Mouse (Mus musculus) kidney, embryonic 15.5 days (tissue): Measurements from ENCODE around the gene Slc36a2. TPM values are rescaled to one million over a fixed set of nuclear protein-coding genes. Genes with fewer than 3 reads are reported as not detected.

Experiments
- ATAC-seq: fragments of 200-750 bp; cut with Nextera tagmentation; replicated peaks from 2 replicates; pipeline ENCODE4 v1.8.0; 2017; ENCODE audit warnings: moderate TSS enrichment; ENCODE audit not compliant: low FRiP score
- H3K27ac ChIP-seq: fragments of 300-500 bp; sonication (generic); 2 replicates; pipeline ENCODE4 v1.5.1; 2015; ENCODE audit warnings: mild to moderate bottlenecking, inconsistent platforms
- H3K27me3 ChIP-seq: fragments of 300-500 bp; sonication (generic); 2 replicates; pipeline ENCODE4 v1.6.1; 2015; ENCODE audit warnings: inconsistent platforms
- H3K36me3 ChIP-seq: fragments of 300-500 bp; sonication (generic); 2 replicates; pipeline ENCODE4 v1.6.1; 2015; ENCODE audit warnings: inconsistent platforms
- H3K4me1 ChIP-seq: fragments of 300-500 bp; sonication (generic); 2 replicates; pipeline ENCODE4 v1.6.1; 2015; ENCODE audit warnings: inconsistent platforms
- H3K4me2 ChIP-seq: fragments of 300-500 bp; sonication (generic); 2 replicates; pipeline ENCODE4 v1.6.1; 2015; ENCODE audit warnings: moderate library complexity, mild to moderate bottlenecking, inconsistent platforms
- H3K4me3 ChIP-seq: fragments of 300-500 bp; sonication (generic); replicated peaks from 2 replicates; pipeline ENCODE4 v1.5.1; 2015; ENCODE audit warnings: mild to moderate bottlenecking, inconsistent platforms
- H3K9ac ChIP-seq: fragments of 300-500 bp; sonication (generic); 2 replicates; pipeline ENCODE4 v1.6.1; 2015; ENCODE audit warnings: mild to moderate bottlenecking, inconsistent platforms
- H3K9me3 ChIP-seq: fragments of 300-500 bp; sonication (generic); replicated peaks from 2 replicates; pipeline ENCODE4 v1.6.1; 2016; ENCODE audit warnings: inconsistent platforms
- WGBS: fragments of 180-500 bp; shearing (Covaris S2); methylation state at CpG from one replicate; pipeline ENCODE4 v1.1.7; 2015; ENCODE audit warnings: mixed read lengths; 5-methylcytosine and 5-hydroxymethylcytosine counted together
- polyA plus RNA-seq: library from polyadenylated mRNA; unstranded; fragments of >200 nt; fragmentation: Nextera tagmentation; extraction: Ambion mirVana; gene quantifications from 2 replicates; pipeline ENCODE4 v1.2.1, GENCODE M21; 2015

The Slc36a2 gene
- polyA plus RNA-seq, 1 experiment from 2014 or later = 0.83 TPM

- Histone ChIP-seq H3K27ac (no peak overlapping the region), H3K27me3 (no peaks in the 10 kb centered on the region), H3K9ac (no peak overlapping the region), H3K4me3 (no peak overlapping the region), H3K9me3 (0 out of 2 replicates have a peak, but pooled peaks cover 2% of the 10 kb centered on the region), H3K4me1 (no peaks in the 10 kb centered on the region), H3K36me3 (no peaks in the 10 kb centered on the region), H3K4me2 (no peak overlapping the region)
- ATAC-seq = no peak
- WGBS = 75% methylated on average over 4 of the region's 4 CpGs
Observed at GRCm38 (mm10) chr11:55148461-55148860, 36.4 kb downstream of the Slc36a2 start.

- WGBS = 57% methylated on average over 6 of the region's 6 CpGs
- Histone ChIP-seq H3K27ac (no peak overlapping the region), H3K9me3 (0 out of 2 replicates have a peak, but pooled peaks cover 2% of the 10 kb centered on the region), H3K36me3 (no peaks in the 10 kb centered on the region), H3K27me3 (no peaks in the 10 kb centered on the region), H3K4me3 (no peak overlapping the region), H3K4me1 (no peaks in the 10 kb centered on the region), H3K9ac (no peak overlapping the region), H3K4me2 (no peak overlapping the region)
- ATAC-seq = no peak
Observed at GRCm38 (mm10) chr11:55147423-55147822, 37.5 kb downstream of the Slc36a2 start.

DNA sequence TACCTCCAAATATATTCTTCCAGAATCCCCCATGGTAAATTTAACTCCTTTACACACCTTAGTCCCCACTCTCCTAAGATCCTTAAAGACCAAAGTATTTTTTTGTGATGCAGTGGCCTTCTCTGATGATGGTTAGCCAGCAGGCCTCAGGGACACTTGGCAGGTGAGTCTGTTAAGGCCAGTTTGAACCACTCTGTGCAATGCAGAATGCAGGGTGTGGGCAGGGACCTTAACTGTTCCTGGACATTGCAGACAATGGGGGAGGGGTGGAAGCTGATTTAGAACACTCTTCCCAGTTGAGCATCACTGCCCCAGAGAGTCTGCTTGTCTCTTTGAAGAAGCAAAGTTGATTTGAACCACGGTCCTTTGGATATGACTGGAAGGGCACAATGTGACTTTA, 38.0 kb downstream of the Slc36a2 start:
- H3K9ac ChIP-seq = no peak overlapping the region
- no peaks in the 10 kb centered on the region for H3K36me3 ChIP-seq
- 75% methylated on average over 1 of the region's 1 CpGs for WGBS
- H3K9me3 ChIP-seq = 0 out of 2 replicates have a peak, but pooled peaks cover 2% of the 10 kb centered on the region
- H3K27me3 ChIP-seq = no peaks in the 10 kb centered on the region
- no peak overlapping the region for H3K4me3 ChIP-seq
- H3K27ac ChIP-seq = no peak overlapping the region
- H3K4me1 ChIP-seq = no peaks in the 10 kb centered on the region
- no peak for ATAC-seq
- H3K4me2 ChIP-seq = no peak overlapping the region

DNA sequence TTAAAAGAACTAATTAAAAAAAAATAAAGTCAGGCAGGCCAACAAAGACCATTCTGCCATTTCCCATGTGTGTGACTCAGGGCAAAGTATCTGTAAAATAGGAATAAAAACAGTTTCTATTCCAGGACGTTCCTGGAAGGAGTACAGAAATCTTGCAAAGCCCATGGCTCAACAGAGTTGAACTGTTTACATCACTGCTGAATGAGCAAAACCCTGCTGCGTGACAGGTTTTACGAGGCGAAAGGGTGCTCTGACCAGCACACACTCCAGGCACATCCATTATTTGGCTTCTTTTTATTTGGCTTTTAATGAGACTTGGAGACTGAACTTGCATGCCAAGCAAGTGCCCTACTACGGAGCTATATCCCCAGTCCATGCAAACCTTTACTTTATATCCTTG, 40.9 kb downstream of the Slc36a2 start:
- no peaks in the 10 kb centered on the region for H3K27me3 ChIP-seq
- no peak overlapping the region for H3K4me2 ChIP-seq
- H3K36me3 ChIP-seq = no peaks in the 10 kb centered on the region
- no peak overlapping the region for H3K27ac ChIP-seq
- 0 out of 2 replicates have a peak, but pooled peaks cover 4% of the 10 kb centered on the region for H3K4me1 ChIP-seq
- H3K4me3 ChIP-seq = no peak overlapping the region
- 0 out of 2 replicates have a peak, but pooled peaks cover 2% of the 10 kb centered on the region for H3K9me3 ChIP-seq
- no peak overlapping the region for H3K9ac ChIP-seq
- no peak for ATAC-seq
- WGBS = 68% methylated on average over 5 of the region's 5 CpGs

GRCm38 (mm10) chr11:55141502-55141901, 43.4 kb downstream of the Slc36a2 start:
- 0 out of 2 replicates have a peak, but pooled peaks cover 2% of the 10 kb centered on the region for H3K9me3 ChIP-seq
- H3K4me1 ChIP-seq = 0 out of 2 replicates have a peak, but pooled peaks cover 4% of the 10 kb centered on the region
- no peak overlapping the region for H3K4me3 ChIP-seq
- no peak overlapping the region for H3K9ac ChIP-seq
- no peak overlapping the region for H3K27ac ChIP-seq
- no peak overlapping the region for H3K4me2 ChIP-seq
- H3K27me3 ChIP-seq = no peaks in the 10 kb centered on the region
- 83% methylated on average over 4 of the region's 4 CpGs for WGBS
- ATAC-seq = no peak
- no peaks in the 10 kb centered on the region for H3K36me3 ChIP-seq

- H3K27ac ChIP-seq = no peak overlapping the region
- no peak overlapping the region for H3K4me2 ChIP-seq
- ATAC-seq = no peak
- no peaks in the 10 kb centered on the region for H3K36me3 ChIP-seq
- no peak overlapping the region for H3K9ac ChIP-seq
- H3K4me1 ChIP-seq = 0 out of 2 replicates have a peak, but pooled peaks cover 4% of the 10 kb centered on the region
- H3K4me3 ChIP-seq = no peak overlapping the region
- no peaks in the 10 kb centered on the region for H3K9me3 ChIP-seq
- no peaks in the 10 kb centered on the region for H3K27me3 ChIP-seq
Observed at GRCm38 (mm10) chr11:55137646-55138045, 47.2 kb downstream of the Slc36a2 start.

GRCm38 (mm10) chr11:55136770-55137547, 47.9 kb downstream of the Slc36a2 start:
- Histone ChIP-seq H3K9ac (no peak overlapping the region), H3K4me1 (0 out of 2 replicates have a peak, but pooled peaks cover 4% of the 10 kb centered on the region), H3K27ac (no peak overlapping the region), H3K4me3 (no peak overlapping the region), H3K9me3 (no peaks in the 10 kb centered on the region), H3K4me2 (no peak overlapping the region), H3K27me3 (no peaks in the 10 kb centered on the region), H3K36me3 (no peaks in the 10 kb centered on the region)
- WGBS = 81% methylated on average over 15 of the region's 15 CpGs
- ATAC-seq = no peak

DNA sequence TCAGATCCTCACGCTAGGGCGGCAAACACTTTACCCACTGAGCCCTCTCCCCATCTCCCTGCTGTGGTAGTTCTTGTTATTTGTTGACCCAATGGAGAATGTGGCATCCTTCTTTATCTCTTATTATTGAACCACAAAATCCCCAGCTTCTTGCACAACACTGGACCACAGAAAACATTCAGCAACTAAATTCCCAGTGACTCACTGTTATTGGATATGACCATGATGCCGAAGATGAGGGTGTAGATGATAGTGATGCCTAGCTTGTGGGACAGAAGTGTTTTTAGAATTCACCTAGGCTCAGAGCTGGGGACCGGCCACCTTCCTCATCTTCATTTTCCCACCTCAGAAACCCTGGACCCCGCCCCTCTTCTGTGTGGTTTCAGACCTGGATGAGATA, 50.0 kb downstream of the Slc36a2 start:
- Histone ChIP-seq H3K27ac (no peak overlapping the region), H3K4me1 (0 out of 2 replicates have a peak, but pooled peaks cover 2% of the 10 kb centered on the region), H3K36me3 (no peaks in the 10 kb centered on the region), H3K4me3 (no peak overlapping the region), H3K4me2 (no peak overlapping the region), H3K27me3 (no peaks in the 10 kb centered on the region), H3K9me3 (no peaks in the 10 kb centered on the region), H3K9ac (no peak overlapping the region)
- ATAC-seq = no peak
- 87% methylated on average over 5 of the region's 5 CpGs for WGBS

GRCm38 (mm10) chr11:55134407-55134806, 50.5 kb downstream of the Slc36a2 start:
- H3K4me2 ChIP-seq = no peak overlapping the region
- H3K27ac ChIP-seq = no peak overlapping the region
- no peak overlapping the region for H3K4me3 ChIP-seq
- H3K36me3 ChIP-seq = no peaks in the 10 kb centered on the region
- no peaks in the 10 kb centered on the region for H3K27me3 ChIP-seq
- ATAC-seq = no peak
- no peaks in the 10 kb centered on the region for H3K9me3 ChIP-seq
- WGBS = 100% methylated on average over 1 of the region's 1 CpGs
- no peak overlapping the region for H3K9ac ChIP-seq
- no peaks in the 10 kb centered on the region for H3K4me1 ChIP-seq

- H3K36me3 ChIP-seq = no peaks in the 10 kb centered on the region
- no peaks in the 10 kb centered on the region for H3K9me3 ChIP-seq
- no peak overlapping the region for H3K9ac ChIP-seq
- no peaks in the 10 kb centered on the region for H3K27me3 ChIP-seq
- H3K27ac ChIP-seq = no peak overlapping the region
- H3K4me1 ChIP-seq = no peaks in the 10 kb centered on the region
- no peak for ATAC-seq
- H3K4me2 ChIP-seq = no peak overlapping the region
- 93% methylated on average over 1 of the region's 1 CpGs for WGBS
- H3K4me3 ChIP-seq = no peak overlapping the region
Observed at GRCm38 (mm10) chr11:55133204-55133603, 51.7 kb downstream of the Slc36a2 start.

DNA sequence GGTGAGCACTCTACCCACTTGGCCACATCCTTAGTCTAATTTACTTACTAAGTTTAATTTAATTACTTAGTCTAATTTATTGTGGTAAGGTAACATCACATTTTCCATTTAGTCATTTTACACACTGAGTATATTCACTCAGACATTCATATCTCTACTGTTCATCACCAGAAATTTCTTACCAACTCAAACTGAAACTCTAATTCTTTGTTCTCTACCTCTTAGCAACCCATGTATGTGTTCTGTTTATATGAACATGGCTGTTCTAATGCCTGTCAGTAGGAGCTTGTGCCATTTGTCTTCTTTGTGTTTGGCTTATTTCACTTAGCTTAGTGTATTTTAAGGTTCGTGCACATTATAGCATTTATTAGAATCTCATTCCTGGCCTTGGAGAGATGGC, 52.9 kb downstream of the Slc36a2 start:
- 83% methylated on average over 1 of the region's 1 CpGs for WGBS
- no peak overlapping the region for H3K9ac ChIP-seq

DNA sequence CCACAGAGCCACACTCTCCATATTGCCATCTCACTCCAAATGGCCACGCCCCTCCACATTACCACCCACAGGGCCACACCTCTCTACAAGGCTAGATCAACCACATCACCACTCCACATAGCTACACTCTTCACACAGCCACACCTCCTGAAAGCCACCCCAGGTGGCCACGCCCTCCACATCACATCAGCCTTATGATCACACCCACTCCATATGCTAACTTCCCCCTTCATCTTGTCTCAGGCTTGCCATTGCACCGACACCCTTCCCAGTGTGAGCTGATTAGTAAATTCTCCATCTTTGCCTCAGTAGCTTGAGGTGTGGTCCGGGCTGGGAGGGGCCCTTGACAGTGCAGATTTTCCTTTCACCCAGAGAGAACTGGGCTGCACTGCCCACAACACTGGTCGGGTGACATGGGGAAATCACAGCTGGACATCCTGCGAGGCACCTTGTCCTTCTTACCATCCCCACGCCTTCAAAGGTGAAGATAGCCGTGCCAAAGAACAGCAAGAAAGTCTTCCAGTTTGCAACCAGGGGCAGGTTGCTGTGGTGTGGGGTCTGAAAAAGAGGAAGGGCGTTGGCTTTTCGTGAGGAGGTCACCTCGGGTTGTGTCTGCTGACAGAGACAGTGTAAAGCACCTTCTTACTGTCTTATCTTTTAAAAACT, 53.7 kb downstream of the Slc36a2 start:
- ATAC-seq = no peak; the same call in 1 of the 2 replicates
- H3K9me3 ChIP-seq = no peaks in the 10 kb centered on the region

More for the DNA sequence above, 52.9 kb downstream of the Slc36a2 start:
- H3K4me1 ChIP-seq = no peaks in the 10 kb centered on the region
- H3K4me2 ChIP-seq = no peak overlapping the region
- no peaks in the 10 kb centered on the region for H3K9me3 ChIP-seq
- H3K4me3 ChIP-seq = no peak overlapping the region
- no peaks in the 10 kb centered on the region for H3K27me3 ChIP-seq
- no peak for ATAC-seq
- H3K36me3 ChIP-seq = no peaks in the 10 kb centered on the region
- H3K27ac ChIP-seq = no peak overlapping the region

More for the DNA sequence above, 53.7 kb downstream of the Slc36a2 start:
- no peaks in the 10 kb centered on the region for H3K4me1 ChIP-seq
- H3K27me3 ChIP-seq = no peaks in the 10 kb centered on the region
- no peak overlapping the region for H3K27ac ChIP-seq
- H3K9ac ChIP-seq = no peak overlapping the region
- H3K36me3 ChIP-seq = no peaks in the 10 kb centered on the region
- WGBS = 88% methylated on average over 11 of the region's 11 CpGs
- no peak overlapping the region for H3K4me2 ChIP-seq
- H3K4me3 ChIP-seq = no peak overlapping the region
